Mouse (Mus musculus): ENCODE measurements at regions not wholly inside any gene's neighbourhood (a gene's known extent, or its start where the extent isn't known, plus 50 kb on each side); places are given as distances from the start of the nearest gene placed in this dataset.

DNA sequence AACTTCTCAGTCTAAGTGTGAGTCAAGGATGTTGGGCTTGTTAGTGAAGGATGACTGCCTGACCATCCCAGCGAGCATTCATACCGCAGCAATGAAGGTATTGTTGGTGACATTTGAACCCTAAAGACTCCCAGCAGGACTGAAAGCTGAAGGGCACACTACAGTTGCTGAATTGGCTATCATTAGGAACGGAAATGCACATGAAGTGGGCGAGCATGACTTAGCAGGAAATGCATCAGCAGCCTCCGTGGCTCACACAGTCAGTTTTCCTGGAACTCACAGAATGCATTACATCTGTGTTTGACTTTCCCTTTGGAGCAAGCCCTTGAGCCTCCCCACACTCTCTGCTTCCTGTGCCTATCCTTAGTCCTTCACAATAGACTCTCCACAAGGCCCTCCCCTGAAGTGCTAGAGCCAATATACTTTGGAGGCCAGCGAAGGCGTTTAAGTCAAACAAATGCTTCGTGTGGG is 63.9 kb downstream of the Tmco5 start:
- DNase-seq: peak; percentile 25

DNA sequence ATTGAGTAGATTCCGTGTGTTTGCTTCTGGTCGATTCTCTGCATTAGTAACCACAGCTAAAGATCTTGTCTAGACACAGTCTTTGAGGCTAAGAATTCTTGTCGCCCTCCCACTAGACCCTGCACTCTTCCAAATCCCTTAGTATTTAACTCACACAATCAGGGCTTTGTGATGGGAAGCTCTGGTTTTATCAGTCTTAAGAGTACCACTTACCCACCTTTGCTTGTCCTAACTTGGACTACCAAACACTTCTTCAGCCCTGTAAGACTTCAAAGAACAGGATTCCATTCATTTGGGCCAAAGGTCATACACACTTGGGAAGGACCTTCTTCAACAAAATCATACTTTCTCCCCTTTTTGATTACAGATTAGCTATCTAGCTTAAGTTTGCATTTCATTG is 70.0 kb downstream of the Tmco5 start:
- no peak for DNase-seq

DNA sequence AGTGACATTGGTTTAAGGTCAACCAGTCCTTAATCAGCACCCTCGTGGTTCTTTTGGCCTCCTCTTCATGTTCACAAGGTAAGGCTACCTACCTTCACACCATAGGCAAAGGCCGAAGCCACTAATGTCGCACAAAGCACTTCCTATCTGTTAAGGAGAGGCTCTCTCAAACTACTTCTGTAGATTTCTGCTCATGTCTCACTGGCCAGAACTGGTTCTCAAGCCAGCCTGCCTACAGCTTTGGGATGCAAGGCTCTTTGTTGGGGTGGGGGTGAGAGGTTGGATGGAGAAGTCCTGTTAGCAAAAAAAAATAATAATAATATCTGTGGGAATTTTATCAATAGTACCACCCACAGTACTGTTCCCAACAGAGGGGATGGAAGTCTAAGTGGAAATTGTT is 71.2 kb downstream of the Tmco5 start:
- DNase-seq: no peak

DNA sequence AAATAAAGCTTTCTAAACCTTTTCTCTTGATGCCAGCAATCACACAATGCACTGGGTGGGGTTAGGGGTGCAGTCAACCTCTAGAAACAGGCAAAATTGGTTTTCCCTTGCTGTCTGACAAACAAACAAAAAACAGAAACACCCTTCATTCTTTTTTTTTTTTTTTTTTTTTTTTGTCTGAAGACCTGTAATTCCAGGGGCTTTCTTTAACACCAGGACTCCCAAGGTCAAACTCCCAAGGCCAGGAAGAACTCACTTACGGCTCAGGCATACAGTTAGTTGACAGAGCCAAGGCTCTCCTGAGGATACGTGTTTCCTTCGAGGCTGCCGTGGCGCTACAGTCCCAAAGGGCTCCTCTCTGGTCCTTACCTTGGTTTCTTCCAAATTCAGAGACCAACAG is 71.7 kb downstream of the Tmco5 start:
- DNase-seq: no peak

DNA sequence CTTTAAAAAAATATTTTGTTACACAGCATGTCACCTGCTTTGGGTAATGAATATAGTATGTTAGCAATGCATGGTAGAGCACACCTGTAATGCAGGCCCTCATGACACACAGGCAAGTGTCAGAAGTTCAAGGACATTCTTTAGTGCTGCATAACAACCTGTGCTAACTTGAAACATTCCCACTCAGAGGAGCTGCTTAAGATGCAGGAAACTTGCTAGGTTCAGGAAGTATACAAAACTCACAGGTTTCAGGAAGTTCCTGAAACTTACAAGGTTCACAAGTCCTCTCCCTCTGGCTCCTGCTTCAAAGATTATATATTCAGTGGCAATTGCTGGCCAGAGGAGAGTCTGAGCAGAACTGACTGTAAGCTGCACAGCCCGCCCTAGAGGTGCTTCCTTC is 73.0 kb downstream of the Tmco5 start:
- DNase-seq: no peak

DNA sequence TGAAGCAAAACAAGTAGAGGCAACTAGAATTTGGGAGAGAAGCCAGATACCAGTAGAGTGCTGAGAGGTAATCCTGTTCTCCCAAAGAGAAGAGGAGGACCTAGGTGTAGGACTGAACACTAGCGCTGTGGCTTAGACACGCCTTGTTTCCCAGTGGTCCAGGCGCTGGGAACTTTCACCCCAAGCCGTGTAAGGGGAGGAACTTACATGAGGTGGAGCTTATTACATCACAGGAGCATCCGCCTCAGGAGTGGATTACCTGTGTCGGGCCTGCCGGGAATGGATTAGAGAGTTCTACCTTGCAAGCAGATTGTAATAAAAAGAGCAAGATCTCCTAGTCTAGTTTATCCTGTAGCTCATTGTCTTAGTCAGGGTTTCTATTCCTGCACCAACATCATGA is 75.8 kb downstream of the Tmco5 start:
- DNase-seq: no peak

DNA sequence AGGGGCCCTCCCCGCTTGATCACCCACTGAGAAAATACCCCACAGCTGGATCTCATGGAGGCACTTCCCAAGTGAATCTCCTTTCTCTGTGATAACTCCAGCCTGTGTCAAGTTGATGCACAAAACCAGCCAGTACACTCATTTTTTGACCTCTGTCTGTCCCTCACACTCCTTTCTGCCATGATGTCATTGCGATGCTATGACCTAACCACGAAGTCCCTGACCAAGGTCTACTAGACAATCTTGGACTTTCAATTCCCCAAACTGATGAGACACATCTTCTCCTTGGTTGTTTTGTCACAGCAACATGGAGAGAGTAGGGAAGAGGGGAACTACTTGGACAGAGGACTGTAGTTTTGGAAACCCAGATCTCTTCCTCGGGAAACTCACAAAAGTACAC is 76.4 kb downstream of the Tmco5 start:
- no peak for DNase-seq

DNA sequence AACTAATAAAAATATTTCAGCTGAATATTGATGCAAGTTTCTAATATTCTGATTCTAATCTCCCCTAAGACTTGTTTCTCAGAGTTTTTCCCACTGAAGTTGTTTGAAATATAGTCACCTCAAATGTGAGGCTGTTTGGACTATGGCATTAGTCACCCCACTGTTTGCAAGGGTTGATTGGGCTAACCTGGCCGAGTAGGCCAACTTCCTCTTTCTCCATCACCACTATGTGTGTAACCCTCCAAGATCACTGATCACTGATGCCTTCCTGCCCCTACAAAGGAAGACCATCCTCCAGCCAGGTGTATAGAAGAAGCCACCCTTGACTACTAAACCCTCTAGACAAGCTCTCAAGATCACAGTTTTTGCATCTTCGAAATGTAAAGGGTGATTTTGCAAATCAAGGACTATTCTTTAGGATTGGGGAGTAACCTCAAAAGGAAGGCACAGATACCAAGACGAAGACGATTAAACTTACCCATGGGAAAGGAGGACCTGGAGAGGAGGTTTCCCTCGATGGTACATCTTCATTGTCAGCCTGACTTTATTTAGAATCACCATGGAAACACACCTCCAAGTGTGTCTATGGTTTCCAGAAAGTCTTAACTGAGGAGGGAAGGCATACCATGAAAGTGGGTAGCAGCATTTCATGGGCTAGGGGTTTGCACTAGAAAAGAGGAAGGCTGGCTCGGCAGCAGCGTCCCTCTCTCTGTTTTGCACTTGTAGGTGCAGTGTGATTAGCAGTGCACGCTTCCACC is 84.8 kb downstream of the Tmco5 start:
- no peak for DNase-seq

DNA sequence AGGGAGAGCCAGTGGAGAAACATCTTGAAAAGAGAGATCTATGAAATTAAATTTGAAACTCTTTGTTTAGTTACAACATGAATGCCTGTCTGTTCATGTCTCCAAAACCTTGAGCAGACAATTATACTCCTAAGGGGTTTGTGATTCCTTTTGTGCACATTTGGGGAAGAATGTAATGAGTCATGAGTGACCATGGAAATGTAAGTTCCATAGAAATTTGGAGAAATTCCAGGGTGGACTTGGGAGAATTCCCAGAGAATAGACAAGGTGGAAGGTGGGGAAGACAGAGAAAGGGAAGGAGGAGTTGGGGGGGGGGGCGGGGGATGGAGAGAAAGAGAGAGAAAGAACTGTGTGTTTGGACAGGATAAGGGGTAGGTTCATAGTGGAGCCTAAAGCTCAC is 87.8 kb downstream of the Tmco5 start:
- no peak for DNase-seq

DNA sequence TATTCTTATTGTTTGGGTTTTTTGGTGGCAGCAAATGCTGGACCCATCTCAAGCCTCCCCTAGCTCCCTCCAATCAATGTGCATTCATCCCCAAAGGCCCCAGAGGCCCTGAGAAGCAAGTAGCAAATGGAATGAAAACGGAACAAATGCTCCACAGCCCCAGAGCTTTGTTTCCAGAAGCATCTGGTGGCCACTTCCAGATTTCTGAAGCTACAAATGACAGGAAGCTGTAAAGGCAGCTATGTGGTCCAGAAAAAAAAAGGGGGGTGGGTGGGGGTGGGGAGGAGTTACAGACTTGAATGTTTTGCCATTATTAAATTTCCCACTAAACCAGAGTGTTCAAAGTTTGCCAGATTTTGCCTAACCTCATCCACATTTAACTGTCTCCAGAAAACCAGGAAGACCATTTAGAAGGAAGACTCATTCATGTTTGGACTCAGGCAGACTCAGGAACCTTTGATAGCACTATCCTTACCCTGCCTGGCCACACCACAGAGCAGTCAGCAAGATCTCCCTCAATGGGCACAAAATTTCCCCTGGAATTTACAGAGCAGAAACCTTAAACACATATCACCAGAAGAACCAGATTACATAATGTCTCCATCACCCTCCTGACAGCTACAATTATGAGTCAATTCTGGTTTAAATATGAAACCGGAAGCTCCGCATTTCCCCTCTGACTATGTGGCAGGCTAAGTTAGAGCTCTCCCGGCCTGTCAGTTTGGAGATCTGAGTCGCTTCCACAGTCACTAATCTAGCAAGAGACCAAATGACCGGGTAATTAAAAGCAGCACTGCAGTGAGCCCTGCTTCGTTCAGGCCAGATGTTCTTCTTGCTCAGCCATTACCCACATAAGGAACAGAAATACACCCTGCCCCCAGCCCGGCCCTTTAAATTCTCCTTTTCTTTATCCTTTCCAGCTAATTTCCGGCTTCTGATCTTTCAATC is 93.4 kb downstream of the Tmco5 start:
- peak; percentile 81 for DNase-seq

DNA sequence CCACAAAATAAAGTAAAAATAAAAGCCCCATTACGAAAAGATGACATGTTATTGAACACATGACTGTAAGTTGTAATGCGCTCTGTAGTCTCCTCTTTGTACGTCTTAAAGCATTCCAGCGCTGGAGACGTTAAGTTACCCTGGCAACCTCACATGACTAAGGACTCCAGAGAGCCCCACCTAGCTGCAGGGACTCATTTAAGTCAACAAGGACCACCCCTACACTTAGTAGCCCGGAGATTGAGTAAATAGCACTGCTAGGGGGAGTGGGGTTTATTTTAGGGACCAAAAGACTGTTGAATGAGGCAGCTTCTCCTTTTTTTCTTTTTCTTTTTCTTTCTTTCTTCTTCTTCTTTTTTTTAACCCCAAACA is 94.1 kb downstream of the Tmco5 start:
- peak; percentile 89 for DNase-seq

DNA sequence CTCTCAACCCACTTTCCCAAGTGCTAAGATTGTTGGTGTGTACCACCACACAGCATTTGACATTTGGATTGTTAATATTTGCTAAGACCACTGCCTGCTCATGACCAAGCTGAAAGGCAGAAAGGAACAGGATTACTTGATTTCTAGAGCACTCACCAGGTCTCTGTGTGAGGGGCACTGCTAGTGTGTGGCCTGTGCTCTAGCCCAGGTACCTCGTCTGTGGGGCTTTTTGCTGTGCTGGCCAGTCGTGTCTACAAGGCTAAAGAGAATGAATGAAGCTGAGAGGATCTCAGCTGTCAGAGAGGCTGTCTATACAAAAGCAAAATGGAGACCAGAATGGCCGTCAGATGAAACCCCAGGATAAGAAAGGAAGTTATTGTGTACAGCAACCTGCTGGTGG is 95.0 kb downstream of the Tmco5 start:
- DNase-seq: peak; percentile 7

DNA sequence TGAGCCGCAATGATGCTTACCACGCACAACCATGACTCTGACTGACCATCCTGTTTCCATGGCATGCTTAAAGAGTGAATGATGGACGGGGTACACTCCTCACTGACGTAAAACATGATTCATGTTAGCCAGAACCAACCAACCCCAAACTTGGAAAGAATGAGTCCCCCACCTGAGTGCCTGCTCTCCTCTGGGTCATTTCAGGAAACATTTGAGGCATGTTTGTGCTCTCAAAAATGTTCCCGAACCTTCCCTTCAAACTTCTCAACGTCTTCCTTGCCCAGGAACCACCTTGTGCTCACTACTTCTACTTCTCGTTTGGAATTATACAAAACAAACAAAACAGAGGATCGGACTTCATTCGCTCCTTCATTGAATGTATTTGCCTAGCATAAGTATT is 95.7 kb downstream of the Tmco5 start:
- no peak for DNase-seq

DNA sequence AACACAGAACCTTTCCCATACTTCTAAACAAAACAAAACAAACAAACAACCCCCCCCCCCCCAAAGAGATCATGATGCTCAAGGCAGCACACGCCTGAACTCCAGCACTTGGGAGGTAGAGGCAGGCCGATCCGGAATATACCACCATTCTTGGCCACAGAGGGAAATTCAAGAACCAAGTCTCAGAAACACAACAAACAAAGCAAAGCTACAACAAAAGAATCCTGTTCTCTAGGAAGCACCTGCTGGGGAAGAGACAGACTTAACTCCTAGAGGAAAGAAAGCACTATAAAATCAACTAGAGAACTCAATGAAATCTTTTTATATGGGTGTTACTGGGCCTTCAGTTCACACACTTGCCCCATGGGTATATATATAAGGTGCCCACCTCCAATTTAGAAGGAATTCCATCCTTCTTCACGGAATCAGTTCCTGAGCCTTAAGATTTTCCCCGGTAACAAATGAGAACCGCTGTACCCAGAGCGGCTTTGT is 96.1 kb downstream of the Tmco5 start:
- DNase-seq: no peak

DNA sequence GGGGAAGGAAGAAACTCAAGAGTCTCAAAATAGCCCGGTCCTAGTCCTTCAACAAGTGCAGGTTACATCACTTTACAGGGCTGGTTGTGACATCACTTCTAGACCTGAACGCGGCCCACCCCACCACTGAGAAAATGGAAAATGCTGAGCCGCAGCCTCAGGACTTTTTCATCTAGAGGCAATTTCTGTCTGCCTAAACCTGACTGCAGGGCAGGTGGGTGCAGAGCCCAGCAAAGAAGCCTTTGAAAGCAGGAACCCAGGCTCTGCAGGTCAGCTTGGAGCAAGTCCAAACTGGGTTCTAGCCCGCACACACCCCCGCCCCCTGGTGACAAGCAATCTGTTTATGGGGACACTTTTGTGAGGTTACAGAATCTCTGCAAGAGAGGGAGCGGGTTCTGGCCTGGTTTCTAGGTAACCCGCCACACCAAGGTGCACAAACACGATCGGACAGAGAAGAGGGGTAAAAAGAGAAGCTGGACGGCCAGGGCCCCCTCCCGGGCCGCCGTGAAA is 96.7 kb downstream of the Tmco5 start:
- DNase-seq: no peak

DNA sequence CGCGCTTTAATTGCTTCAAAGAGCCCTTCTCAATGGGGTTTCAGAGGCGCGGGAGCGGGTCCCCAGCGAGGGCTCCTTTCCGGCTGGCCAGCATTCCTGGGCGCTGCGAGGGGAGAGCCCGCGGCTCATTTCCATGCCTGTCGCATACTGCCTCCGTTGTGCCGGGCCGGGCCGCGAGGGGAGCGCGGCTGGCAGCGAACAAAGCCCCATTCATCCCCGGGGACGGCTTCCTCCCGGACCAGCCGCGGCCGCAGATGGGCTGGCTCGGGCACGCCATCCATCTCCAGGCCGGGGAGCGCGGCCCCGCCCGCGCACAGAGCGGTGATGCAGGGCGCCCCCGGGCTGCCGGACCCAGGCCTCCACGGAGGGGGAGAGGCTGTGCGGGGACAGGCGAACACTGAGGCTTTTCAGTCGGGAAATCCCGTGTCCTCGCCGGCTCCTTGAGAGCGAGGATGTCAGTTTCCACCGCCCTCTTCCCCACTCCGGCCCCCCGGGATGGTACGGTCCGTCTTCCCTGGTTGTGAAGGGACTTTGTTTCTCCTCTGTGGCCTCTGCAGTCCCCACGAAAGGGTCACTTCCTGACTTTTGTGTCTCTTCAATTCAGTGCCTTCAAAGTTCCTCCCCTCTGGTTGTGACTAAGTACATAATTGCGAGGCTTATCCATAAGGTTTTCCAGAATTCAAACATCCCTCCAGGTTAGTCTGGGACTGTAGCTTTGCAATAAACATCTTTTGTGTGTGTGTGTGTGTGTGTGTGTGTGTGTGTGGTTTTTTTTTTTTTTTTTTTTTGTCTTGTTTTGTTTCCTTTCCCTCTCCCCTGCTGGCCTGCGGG is 97.3 kb downstream of the Tmco5 start:
- peak; percentile 94 for DNase-seq

DNA sequence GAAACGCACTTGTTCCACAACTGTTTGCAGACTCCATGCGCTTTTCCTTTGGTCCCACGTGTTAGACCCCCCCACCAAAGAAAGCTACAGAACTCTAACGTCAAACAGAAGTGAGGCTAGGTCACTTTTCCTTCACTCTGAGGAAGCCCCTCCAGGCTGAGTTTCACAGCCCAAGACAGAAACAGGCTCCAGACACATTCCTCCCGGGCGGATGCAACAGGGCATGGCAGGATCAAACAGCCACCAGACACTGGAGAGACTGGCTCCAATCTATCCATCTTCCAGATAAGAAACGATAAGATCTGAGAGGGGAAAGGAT is 97.9 kb downstream of the Tmco5 start:
- DNase-seq: peak; percentile 83

DNA sequence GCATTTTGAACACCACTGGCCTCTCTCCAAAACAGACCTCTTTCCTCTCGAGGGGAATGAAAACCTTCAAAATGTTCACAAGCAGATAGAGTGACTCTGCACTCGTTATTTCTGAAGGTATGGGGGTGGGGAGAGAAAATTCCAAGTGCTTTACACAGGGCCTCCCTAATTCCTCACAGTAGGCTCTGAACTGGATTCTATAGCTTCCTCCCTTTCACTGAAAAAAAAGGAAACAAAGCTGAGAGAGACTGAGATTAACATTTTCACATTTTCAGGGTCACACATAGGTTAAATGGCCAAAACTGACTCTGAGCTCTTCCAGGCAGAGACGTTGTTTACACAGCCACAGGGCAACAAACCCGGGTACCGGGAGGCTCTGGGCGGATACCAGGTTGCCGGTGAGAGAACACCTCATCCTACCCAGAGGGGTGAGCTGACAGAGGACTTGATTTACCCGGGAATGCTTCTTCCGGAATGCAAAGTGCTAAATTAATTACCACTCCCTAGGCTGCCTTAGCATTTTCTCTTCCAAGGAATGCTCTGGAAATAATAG is 98.5 kb downstream of the Tmco5 start:
- peak; percentile 59 for DNase-seq

DNA sequence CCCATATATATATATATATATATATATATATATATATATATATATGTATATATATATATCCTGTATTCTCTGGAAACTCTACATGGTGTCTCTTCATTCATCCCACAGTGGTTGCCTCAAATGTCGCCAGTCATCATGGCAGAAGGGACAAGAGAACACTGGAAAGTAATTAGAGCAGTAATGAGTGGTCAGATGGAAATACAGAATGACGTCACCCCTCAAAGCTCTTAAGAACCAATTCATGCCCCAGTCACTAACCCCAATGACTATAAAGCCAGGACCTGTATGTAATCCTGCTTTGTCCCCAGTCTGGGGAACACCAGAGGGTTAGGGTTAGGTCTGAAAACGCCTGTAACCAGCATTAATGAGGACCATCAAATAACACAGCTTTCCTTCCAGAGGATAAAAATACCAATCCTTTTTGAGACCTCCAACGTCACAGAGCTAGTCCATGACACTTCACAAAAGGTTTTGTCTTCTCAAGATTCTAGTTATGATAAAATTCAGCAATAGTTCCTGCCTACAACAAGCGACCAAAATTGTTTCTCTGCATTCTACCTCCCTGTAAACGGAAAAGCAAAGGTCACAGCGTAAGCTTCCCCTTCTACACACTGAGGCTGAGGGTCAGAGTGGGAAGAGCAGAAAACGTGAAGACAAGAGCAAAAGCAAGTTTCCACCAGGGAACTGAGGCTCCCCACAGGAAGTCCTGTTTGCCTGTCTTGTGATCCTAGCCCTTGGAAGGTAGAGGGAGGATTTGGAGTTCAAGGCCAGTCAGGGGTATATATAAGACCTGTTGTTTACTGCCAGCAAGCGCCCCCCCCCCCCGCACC is 99.5 kb downstream of the Tmco5 start:
- peak; percentile 19 for DNase-seq

DNA sequence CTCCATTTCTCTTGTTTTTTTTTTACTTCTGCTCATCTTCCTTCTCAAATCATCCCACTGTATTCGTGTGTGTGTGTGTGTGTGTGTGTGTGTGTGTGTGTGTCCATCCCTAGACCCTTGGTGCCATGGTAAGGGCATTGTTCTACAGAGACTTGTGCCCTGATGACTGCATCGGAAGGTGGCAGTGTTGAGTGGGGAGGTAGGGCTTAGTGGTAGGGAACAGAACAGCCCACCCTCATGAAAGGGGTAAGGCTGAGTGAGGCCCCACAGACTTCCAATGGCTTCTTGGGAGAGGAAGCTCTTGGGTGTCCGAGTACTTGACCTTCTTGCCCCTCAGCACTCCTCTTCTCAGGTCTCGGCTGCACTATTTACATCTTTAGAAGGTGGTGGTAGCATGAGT is 100.3 kb downstream of the Tmco5 start:
- DNase-seq: peak; percentile 12

DNA sequence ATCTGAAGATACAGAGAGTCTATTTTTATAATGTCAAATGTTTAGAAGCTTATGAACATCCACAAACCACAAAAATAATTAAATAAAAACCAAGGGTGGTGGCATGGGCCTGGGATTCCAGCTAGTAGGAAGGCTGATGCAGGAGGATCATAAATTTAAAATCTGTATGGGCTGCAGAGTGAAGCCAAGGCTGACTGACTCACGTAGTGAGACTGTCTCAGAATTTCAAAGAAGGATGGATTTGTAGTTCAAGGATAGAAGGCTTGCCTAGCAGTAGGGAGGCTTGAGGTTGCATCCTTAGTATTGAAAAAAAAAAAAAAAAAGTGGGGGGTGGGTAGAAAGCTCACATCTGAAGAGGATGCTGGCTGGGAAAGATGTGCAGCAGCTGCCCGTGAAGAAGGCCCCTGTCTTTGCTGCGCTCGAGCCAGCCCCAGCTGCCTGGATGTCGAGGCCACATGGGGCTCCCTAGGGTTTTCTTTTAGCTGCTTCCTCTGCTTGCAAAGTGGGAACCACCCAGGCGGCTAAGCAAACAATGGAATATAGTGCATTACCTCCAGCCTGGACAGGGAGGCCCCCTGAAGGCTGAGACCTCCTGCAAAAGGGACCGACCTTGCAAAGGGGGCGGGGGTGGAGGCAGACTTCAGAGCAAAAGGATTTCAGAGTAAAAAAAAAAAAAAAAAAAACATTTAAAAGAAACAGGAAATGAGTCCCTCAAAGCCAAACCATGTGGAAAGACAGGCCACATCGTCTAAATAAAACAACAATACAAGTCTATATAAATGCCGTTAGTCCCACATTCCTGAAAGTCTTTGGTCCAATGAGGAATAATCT is 101.3 kb downstream of the Tmco5 start:
- DNase-seq: peak; percentile 82

All from embryo, embryonic 11 days (tissue).